Mouse (Mus musculus) kidney, adult 8-10 months (tissue): ENCODE measurements at regions not wholly inside any gene's neighbourhood (a gene's known extent, or its start where the extent isn't known, plus 50 kb on each side); places are given as distances from the start of the nearest gene placed in this dataset.

Source experiments
- DNase-seq, 2 experiments: peaks; one replicate each; pipeline ENCODE4 v3.0.0; 2022

DNA sequence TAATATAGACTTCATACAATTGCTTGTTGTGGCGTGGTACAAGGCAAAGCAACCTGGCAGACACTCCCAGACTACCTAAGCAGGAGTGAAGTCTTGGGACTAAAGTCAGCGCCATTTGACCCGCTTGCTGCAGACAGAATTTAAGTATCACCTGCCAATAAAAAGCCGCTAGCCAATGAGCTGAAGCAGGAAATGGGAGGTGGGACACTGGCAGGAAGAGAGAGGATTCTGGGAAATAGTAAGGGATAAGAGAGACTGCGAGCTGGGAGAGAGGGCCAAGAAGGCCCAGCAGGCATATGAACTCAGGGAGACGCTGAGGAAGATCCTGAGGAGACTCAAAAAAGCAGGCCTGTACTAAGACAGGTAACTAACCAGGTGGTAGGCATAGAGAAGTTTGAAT lies 102.0 kb upstream of the Slc22a12 start:
- peak in 1 of 2 experiments; percentile 38 for DNase-seq

DNA sequence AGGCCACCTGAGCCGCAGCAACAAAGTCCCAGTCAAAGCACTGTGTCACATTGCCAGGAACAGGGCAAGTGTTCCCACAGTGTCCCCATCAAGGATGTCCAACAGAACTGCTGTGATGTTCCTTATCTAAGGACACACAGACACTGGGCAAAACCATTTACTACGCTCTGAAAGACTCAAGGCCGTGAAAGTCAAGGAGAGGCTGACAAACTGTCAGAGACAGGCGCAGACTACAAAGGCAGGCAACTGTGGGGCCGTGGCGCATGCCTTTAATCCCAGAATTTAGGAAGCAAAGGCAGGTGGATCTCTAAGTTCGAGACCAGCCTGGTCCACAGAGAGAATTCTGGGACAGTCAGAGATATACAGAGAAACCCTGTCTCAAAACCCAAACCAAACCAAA lies 96.8 kb upstream of the Slc22a12 start:
- DNase-seq = no peak

DNA sequence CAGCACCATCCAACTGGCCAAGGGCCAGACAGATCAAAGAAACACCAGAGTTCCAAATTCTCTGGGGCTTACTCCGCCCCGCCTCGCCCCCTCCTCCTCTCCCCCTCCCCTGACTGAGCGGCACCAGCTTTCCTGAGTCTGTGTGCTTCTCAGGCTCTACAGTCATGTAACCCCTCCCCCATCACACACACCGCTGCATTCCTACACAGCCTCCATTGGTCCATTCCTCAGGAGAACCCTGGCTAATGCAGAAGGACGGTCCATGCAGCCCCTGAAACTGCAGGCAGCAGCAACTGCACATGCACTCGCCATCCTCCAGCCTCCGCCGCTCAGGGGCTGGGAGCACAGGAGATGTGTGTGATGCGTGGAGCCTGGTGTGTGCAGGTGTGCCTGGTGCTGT lies 90.6 kb upstream of the Slc22a12 start:
- no peak for DNase-seq

DNA sequence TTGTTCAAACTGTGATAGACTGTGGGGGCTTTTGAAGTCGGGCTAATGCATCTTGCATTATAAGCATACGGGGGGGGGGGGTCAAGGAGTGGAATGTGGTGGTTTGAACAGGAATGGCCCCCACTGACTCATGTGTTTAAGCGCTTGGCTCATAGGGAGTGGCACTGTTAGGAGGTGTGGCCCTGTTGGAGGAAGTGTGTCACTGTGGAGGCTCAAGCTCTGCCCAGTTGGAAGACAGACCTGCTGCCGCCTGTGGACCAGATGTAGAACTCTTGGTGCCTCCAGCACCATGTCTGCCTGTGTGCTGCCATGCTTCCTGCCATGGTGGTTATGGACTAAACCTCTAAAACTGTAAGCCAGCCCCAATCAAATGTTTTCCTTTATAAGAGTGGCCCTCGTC lies 89.0 kb upstream of the Slc22a12 start:
- no peak for DNase-seq

DNA sequence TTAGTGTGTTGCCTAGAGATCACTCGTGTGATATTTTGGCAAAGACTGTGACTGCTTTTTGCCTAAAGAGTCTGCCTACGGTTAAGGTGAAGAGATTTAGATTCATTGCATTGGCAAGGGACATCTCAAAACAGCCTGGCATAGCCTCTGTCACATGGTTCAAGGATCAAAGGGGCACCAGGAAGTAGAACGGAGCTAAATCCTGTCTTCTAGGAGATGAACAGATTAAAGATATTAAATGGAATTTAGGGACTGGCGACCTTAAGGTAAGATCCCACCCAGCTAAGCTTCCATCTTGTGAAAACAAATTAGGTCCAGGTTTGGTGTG lies 87.7 kb upstream of the Slc22a12 start:
- peak in 1 of 2 experiments; percentile 36 for DNase-seq

DNA sequence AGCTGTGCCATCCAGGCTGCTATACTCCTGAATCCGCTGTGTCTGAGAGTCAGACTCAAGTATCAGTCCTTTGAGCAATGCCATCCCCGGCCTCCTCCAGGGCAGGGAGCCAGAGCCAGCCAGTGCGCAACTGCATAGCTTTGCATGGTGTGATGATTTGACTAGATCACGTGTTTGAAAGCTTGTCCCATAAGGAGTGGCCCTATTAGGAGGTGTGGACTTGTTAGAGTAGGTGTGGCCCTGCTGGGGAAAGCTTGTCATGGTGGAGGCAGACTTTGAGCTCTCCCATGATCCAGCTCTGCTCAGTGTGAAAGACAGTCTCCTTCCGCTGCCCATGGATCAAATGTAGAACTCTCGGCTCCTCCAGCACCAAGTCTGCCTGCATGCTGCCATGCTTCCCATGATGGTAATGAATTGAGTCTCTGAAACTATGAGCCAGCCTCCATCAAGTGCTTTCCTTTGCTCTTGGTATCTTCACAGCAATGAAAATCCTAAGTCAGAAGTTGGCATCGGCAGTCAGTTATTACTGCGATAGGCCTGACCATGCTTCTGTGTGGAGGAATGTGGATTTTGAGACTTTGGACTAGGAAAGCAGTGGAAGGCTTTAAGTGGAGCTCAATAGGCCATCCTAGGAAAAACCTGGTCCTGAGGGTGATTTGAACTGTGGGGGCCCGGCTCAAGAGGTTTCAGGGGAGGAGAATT lies 87.2 kb upstream of the Slc22a12 start:
- DNase-seq = peak; percentile 82 to 89

DNA sequence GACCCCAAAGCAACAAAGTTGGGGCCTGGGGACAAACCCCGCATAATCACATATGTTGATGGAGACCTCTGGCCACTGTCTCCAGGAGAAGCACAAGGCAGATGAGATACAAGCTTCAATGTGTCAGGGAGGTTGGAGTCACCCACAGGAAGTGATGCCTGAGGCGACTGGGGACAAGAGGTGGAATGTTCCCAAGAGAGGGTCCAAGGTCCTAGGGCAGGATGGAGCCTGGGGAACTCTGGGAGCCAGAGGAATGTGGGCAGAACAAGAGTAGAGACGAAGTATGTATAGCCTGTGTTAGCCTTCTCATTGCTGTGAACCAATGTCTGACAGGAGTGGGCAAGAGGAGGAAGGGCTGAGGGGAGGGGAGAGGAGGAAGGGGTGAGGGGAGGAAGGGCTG lies 82.7 kb upstream of the Slc22a12 start:
- no peak for DNase-seq

DNA sequence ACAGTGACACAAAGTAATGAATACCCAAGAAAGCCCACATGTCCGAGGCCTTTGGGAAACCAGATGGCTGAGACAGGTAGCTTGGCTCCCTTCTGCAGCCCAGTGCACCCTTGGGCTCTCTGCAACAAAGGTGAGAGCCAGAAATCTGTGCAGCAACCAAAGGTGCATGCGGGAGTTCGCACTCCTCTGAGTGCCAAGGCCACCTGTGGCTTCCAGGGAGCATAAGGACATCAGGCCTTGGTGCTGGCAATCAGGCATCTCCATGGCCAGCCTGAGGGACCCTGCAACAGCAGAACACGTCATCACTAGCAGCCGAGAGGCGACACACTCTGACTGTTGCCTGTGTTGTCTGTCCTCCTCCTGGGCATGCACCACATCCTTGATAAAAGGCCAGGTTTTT lies 78.2 kb upstream of the Slc22a12 start:
- DNase-seq = no peak

DNA sequence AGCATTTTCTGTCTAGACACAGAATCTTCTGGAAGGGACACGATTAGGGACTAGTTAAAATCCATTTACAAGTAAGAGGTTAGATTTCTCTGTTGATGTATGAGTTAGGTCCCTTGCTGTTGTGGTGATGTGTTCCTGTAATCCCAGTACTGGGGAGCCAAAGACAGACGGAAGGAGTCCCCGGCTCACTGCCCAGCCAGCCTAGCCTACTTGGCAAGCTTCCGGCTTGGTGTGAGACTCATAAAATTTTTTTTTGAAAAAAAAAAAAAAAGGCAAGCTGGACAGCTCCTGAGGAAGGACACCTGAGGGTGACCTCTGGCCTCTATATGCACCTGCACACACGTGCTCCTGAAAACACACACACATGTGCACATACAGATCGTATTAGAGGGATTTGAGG lies 76.7 kb upstream of the Slc22a12 start:
- no peak for DNase-seq

DNA sequence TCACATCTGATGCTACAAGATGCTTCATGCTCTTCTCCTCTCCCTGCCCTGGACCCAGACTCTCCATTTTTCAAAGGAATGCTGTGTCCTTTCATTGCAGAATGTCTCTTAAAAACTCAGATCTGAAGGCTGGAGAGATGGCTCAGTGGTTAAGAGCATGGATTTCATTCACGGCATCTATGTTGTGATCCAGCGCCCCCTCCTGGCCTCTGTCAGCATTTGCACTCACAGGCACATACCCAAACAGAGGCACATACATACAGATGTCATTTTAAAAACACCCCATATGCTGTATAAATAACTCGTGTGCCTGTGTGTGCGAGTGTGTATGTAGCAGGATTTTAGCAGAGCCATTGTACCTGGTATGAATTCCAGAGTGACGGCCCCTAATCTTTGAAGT lies 73.8 kb upstream of the Slc22a12 start:
- DNase-seq = no peak

DNA sequence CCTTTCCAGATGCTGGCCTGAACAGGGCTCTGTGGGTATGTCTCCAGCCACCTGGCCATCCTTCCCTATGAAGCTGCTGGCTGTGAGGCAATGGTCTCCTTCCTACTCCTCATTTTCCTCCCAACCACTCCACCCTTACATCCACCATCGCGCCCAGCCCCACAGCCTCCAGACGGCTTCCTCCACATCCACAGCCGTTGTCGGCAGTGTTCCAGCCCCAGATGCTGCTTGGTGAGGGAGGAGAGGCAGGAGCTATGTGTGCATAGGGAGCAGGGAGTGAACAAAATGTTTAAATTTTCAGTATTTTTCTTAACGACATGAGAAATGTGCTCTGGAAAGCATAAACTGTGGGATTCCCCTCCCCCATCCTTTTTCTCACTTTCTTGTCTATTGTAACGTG lies 69.6 kb upstream of the Slc22a12 start:
- DNase-seq = no peak

DNA sequence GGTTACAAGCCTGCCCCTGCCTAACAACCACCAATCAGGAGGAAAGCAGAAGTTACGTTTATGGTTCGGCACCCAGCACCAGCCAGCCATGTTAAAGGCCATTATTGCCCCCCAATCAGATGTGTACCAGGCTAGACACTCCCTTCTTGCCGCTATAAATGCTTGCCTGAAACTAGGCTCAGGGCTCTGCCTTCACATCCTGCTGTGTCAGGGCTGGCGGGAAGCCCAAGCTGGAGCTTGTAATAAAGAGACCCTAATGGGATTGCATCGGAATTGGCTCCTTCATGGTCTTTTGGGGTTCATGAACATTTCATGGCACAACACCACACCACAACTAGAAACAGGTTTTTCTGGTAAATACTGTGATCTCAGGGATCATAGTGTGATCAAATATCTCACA lies 69.1 kb upstream of the Slc22a12 start:
- DNase-seq = no peak

DNA sequence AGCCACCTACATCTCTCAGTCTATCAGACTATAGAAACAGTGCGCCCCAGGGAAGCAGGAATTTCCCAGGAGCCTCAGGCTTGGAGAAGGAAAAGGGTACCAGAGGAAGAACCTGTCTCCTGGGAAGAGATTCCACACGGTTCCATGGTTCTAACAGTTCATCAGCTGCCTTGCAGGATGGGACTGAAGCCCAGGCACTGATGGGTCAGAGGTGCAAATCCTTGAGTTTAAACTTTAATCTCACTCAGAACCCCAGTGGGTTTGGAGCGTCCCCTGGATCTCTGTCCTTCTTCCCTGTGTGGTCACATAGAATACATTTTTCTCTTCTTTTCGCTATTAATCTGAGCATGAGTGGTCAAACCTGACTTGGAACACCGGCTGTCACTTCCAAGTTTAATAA lies 67.9 kb upstream of the Slc22a12 start:
- peak; percentile 50 to 58 for DNase-seq

DNA sequence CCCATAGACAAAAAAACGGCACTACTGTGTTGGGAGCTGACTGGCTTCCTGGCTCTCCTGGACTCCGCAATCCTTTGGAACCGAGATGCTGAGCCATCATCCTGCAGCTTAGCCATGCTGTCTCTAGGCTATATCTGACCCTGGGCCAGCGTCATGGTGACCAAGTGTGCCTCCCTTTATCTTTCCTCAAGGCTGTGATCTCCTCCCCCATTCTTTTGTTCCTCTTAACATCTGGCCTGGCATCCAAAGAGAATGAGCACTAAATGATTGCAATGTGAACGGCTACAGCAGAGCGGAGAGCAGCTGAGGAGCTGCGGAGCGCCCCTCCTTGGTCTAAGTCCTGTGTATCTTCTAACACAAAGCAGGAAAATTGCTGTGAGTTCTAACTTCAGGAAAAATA lies 67.2 kb upstream of the Slc22a12 start:
- DNase-seq = no peak

DNA sequence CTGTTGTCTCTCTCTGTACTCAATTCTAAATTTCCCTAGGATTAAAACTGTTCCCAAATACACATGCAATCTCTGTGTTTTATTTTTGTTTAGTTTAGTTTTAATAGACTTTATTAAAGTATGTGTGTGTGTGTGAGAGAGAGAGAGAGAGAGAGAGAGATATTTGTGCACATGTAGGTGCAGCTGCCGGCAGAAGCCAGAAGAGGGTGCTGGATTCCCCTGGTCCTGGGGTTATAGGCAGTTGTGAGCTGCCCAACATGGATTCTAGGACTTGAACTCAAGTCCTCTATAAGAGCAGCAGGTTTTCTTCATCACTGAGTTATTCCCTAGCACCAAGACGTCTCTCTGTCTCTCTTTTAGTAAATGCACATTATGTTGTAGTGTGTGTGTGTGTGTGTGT lies 64.7 kb upstream of the Slc22a12 start:
- no peak for DNase-seq

DNA sequence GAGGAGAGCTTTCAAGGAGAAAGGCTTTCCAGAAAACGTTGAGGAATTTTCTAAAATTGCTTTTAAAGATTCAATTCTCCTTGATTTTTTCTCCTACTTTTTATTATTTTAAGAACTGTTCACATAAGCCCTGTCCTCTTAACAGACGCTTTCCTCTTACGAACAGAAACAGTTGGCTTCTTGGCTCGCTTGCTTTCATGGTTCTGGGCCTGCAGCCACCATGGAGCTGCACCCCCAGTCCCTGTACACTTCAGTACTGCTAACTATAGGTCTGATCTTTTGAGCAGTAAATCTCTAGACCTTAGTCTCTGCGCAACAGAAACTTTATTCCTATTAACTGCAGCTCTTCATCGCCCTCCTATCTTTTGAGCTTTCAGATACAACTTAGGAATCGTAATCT lies 63.8 kb upstream of the Slc22a12 start:
- no peak for DNase-seq

DNA sequence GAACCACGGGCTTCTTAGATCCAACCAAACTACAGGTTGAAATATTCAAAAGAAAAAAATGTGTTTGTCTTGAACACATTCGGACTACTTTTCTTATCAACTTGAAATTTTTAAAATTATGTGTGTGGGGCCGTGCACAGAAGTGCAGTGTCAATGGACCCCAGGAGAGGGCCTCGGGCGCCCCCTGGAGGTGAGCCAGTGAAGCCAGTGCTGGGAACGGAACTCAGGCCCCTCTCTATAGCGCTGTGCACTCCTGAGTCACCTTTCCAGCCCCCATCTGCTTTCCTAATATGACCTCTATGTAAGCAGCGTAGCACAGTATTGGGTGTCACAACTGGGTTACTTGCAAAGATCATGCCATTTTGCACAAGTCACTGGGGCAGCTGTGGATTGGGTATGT lies 61.9 kb upstream of the Slc22a12 start:
- DNase-seq = no peak

DNA sequence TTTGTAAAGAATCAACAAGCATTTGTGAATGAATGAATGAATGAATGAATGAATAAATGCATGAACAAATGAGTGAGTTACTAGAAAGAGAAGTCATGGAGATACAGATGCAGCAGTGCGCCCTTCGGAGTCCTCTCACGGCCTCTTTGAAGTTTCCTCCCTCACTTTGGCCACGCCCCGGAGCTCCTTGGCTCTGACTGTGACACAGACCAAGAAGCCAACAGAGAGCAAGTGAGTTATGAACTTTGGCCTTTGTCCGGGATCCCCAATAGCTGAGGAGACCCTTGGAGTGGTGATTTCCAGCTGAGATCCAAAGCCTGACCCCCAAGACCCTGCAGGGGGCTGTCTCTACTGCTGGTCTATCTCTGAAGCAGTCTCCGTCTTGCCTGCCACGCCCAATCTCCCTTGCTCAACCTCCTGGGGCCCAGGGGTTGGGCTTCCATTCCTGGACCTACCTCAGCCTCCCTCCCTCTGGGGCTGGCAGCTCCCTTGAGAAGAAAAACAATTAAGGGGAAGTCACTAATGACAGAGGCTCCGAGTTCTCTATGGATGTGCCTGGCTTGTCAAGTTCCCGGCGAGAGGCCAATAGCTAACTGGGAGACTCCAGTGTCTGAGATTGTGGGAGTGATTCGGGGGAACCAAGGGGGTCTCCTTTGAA lies 58.2 kb upstream of the Slc22a12 start:
- DNase-seq = peak; percentile 51 to 69

DNA sequence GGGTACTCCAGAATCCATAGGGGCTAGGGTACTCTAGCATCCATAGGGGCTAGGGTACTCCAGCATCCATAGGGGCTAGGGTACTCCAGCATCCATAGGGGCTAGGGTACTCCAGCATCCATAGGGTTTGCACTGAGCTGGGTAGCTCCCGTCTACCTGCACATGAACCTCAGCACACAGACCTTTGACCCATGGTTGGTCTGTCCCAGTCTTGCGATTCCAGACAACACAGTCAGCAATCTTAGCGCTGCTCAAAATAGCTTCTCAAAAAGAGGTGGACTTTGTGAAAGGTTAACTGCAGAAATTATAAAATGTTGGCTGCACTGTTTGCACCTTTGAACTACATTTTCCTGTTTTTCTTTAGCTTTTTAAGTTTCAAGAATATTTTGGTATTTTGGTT lies 56.4 kb upstream of the Slc22a12 start:
- DNase-seq = peak; percentile 68 to 86

DNA sequence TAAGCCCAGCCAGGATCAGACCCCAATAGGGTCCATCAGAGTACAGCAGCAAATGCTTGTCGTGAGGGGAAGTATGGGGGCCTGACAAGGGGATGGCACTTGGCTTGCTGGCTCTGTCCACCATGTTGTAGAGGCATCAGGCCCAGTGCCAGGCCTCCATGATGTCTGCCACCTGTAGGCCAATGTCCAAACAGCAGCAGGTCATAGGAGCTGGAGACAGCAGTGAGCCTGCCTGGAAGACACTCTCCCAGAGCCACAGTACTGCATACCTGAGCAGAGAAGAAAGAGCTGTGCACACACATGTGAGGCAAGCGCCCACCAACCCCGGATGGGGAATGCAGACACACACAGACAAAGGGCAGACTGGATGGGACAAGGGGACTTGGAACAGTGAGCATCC lies 55.4 kb upstream of the Slc22a12 start:
- DNase-seq = peak in 1 of 2 experiments; percentile 49

DNA sequence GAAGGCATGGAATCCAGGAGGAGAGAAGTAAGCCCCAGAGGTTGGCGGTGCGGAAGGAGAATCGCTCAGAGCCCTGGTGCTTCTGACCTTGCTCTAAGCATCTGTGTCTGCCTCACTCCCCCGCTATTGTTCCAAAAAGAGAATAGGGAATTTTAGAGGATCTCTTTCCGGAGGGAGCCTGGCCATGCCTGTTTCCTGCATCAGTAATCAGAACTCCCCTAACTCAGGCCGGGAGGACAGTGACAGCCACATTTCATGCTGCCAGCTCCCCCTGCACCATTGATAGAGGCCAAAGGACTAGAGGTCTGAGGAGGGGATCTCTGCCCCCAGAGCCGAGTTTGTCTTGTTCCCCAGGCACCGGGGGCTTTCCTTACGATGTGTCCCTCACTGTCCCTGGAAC lies 53.0 kb upstream of the Slc22a12 start:
- DNase-seq = no peak
